Mouse (Mus musculus): Measurements from ENCODE around the gene Prickle2.

The Prickle2 gene

DNA sequence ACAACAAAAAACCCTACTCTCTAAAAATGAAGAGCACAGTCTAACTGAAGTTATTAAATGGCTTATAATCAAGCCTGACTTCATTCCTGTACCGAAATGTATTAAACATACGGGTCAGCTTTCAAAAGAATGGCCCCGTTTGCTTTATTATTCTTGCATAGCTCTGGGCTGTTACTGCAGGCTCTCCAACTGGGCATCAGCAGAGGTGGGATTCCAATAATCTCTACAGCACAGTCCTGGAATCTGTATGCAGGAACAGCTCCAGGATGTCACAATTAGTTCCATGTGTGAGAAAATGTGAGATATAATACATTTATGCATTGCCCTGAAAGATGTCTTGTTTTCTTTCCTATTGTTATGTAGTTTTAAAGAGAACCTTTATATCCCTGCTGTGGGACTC, 38.4 kb downstream of the Prickle2 start:
- DNase-seq (ENCODE audit: low read depth, low spot score), result no peak

DNA sequence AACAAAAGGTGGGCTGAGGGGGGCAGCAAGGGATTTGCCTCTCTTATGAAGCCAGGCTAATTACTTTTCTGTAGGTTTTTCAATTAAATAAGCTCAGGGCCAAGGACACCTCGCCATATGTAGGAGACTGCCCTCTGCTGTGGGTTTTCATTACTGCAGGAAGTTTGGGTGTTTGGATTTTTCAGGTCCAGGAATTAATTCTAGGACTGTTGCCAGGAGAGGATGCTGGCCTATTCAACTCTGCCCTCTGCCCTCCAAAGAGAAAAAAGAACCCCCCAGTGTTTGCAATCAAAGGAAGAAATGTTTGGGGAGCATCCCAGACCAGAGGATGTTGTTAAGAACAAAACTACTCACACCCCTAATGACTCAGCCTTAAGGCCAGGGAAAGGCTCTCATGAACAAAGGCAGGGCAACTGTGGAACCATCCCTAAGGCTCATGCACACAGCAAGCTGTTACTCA, 40.4 kb downstream of the Prickle2 start:
- peak; percentile 29 for DNase-seq (ENCODE audit: low read depth, low spot score)

DNA sequence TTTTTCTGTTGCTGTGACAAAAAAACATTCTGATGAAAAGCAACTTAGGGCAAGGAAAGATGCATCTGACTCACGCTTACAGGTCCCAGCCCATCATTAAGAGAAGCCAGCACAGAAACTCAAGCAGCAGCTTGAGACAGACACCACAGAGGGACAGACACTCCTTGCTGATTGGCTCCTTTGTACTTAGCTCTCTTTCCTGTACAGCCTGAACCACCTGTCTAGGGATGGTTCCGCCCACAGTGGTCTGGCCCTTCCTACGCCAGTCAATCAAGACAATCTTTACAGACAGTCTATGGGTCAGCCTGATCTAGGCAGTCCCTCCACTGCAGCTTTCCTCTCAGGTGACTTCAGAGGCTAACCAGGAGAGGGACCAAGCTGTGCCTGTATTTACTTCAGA, 42.1 kb downstream of the Prickle2 start:
- DNase-seq (ENCODE audit: low read depth, low spot score), result no peak

DNA sequence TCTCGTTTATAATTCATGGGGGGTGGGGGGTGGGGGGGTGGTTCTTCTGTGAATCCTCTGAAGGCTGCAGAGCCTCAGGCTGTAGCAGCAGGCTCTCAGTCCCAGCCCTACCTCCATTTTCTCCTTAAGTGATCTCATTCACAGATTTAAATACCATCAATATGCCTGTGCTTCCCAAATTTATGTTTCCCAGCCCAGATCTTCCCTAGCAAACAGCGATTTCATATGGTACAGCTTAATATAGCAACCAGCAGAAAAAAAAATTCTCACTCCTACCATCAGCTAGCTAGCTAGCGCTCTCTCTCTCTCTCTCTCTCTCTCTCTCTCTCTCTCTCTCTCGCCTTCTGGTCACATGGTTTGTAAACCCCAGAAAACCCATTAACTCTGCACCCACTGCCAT, 42.5 kb downstream of the Prickle2 start:
- no peak for DNase-seq (ENCODE audit: low read depth, low spot score)

DNA sequence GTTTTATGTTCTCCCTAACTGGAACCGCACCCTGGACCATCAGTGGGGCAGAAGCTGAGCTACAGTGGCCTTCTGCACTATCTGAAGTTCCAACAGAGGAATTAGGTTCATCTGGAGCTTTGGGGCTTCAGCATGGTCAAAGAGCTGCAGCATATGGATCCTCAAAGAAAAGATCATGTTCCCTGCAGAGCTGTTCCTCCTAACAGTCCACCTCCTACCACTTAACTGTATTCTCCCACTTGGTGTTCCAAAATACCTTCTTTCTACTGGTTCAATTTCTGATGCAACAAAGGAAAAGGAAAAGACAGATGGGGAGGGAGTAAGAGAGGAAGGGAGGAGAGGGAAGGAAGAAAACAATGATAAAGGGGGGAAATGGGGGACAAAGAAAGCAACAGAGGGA, 56.9 kb downstream of the Prickle2 start:
- no peak for DNase-seq (ENCODE audit: low read depth, low spot score)

DNA sequence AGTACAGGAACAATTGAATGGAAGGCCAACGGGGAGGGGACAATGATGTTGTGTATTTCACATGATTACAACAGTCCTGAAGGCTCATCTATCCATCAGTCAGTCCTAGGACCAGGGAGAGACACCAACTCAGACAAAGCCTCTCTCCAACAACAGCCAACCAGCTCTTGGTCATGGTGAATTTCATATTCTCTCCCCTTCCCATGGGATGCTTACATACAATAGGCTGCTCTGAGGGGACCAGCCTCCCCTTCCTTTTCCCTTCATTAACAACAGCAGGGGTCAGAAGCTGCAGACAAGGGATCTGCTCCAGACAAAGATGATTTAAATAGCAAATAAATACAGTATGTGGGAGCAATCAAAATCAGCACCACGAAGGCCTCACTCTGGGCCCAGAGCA, 57.4 kb downstream of the Prickle2 start:
- DNase-seq (ENCODE audit: low read depth, low spot score), result no peak

DNA sequence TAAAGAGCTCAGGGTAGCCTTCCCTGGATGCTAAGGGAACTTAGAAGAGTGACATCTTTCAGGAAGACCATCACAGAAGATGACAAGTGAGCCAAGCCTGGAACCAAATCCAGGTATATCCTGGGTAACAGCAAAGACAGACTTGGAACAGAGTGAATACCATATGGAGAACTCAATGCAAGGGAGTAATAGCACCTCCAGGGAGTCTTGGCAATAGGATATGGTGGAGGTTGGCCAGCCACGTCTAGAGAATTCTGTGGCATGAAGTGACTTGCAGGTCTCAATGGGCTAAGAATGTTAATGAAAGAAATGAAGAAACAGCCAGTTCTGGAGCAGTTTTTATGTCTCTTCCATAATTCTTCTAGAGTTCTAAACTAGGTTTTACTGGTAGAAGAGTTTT, 63.0 kb downstream of the Prickle2 start:
- DNase-seq (ENCODE audit: low read depth, low spot score), result no peak

DNA sequence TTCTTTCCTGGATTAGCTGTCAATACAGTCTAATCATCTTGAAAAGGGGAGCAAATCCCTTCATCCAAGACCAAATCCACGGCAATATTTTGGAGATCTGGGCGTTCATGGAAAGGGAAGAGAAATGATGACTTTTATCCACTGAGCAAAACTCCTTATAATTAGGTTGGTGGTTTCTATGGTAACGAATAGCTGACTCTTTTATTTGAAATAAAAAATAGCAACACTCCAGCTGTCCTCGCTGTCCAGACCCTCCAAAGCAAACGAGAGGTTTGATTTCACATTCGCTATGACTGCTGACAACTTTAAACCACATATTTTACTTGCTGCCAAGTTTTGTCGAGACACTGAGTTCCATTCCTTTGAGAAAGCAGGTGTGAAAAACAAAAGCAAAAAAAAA, 64.0 kb downstream of the Prickle2 start:
- DNase-seq (ENCODE audit: low read depth, low spot score), result no peak

DNA sequence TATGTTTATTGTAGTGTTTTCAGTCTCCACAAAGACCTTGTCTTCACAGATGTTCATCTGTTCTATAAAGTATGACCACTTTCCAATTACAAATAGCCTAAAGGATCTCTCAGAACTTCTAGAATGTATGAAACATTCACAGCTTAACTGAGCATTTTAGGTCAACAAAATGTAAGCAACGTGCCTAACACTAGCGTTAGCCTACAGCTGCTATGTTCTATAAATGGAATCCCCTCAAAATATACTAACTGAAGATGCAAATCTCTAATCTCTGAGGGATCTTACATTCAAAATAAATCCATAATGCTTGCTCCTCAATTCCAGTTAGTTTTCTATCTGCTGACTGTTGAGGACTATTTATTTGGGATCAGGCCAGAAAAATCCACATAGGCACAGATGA, 65.1 kb downstream of the Prickle2 start:
- DNase-seq (ENCODE audit: low read depth, low spot score), result no peak

DNA sequence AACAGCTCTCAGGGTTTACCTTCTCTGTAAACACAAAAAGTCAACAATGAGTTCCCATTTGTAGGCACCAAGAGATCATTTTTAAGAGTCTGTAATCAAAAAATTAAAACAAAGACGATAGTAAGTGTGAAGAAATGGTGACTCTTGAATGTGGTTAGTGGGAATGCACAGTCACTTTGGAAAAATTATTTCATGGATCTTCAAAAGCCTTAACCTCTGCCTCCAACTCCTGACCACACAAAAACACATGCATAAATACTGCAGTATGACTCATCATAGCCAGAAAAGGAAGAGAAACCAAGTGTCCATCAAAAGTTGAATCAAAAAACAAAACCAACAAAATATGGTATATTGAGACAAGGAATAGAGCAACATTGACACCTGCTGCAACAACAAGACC, 69.5 kb downstream of the Prickle2 start:
- DNase-seq (ENCODE audit: low read depth, low spot score), result no peak

DNA sequence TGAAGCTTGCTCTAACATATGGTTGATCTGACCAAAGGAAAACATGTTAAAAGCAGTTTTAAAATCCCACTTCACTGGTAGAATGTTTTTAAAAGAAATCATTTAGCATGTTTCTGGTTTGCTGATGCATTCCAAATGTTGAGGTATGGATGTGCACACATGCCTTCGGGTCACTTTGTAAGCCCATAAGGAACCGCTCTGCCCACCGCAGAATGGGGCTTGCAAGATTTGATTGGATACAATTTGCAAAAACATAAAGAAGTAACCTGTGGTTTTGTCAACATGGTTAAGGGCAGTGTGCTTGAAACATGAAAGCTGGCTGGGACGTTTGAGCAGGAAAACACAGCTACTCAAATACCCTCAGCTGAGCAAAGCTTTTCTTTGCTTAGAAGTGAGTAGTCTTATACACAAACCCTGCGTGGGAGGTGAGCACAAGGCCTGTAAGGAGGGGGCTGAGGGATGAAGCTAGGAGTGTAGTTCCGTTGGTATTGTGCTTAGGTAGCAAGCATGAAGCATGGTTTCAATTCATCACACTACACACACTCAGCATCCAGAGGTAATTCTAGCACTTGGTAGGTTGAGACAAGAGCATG, 71.0 kb downstream of the Prickle2 start:
- DNase-seq (ENCODE audit: low read depth, low spot score), result no peak

DNA sequence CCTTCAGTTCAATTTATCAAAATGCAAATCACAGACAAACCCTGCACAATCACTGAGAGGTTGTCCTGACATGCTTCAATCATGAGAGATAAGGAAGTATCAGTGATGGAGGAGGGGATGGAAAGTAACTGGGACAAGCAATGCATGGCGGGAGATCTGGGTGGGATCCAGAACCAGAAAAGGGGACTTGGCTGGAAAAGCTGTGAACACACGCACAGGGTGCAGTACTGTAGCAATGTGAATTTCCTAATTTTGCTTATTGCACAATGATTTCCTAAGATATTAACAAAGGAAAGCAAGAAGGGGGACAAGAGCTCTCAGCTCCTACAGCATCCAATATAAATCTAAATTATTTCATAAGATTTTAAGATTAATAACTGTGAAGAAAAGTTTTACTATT, 75.0 kb downstream of the Prickle2 start:
- no peak for DNase-seq (ENCODE audit: low read depth, low spot score)

DNA sequence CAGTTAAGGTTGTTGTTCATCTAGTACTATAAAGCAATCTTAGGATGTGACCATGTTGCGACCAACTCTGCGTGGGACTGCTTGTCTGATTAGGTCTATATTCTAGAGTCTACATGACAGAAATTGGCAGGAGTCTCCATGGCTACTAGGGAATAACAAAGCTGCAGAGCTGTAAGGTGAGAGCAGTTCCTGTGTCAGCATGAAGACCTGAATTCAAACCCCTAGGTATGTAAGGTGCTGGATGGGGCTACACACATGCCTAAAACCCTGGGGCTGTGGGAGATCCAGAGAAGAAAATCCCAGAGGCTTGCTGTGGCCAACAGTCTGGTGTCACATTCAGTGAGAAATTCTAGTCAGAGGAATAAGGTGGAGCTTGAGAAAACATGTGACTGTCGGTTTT, 78.2 kb downstream of the Prickle2 start:
- no peak for DNase-seq (ENCODE audit: low read depth, low spot score)

DNA sequence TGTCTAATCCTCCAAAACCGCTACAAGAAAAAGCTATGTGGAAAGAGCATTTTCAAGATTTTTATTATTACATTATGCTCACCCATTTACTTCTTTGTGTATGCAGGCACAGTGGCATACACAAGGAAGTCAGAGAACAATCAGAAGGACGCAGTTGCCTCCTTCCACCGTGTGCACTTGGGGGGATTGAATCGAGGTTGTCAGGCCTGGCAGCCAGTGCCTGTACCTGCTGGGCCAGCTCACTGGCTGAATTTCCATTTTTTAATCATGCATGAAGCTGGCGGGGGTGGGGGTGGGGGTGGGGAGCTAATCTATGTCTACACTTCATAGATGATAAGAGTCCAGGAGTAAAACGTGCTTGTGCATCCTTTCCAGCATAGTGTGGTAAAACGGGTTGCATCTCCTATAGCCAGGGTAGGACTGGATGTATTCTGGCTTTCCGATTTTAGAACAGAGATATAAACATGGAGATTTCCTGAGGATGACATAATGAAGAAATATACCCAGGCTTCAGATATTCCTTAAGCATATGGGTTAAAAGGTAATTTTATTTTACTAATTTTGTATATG, 78.8 kb downstream of the Prickle2 start:
- DNase-seq (ENCODE audit: low read depth, low spot score), result no peak

DNA sequence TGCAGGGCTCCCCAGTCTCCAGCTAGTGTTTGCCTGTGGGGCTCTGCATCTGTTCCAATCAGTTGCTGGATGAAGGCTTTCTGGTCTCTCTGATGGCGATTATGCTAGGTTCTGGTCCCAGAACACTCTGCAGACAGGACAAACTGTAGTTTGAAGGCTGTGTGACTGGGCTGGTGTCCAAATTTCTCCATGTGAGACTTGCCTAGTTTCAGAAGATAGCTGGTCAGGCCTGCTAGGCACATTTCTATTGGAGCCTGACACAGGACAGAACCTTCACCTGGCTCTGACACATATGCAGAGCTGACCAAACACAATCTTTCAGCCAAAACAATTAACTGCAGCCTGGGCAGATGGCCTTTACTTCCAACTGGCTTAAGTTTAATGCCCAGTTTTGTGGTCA, 80.0 kb downstream of the Prickle2 start:
- DNase-seq (ENCODE audit: low read depth, low spot score), result no peak

DNA sequence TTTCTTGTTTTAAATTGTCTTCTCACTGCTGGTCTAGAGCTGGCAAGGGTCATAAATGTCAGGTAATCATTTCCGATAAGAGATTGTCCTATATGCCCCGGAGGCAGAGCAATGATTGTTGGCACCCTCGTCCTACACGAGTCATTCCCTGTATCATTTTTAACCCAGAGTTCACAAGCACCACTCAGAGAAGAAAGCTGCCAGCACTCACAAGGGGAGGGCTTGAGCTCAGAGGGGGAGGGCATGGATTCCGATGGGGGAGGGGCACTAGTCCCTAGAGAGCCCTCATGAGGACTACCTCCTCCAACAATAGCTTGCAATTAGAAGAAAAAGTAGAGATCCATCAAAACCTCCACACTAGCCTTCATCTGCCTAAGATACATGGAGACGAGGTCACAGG, 81.6 kb downstream of the Prickle2 start:
- no peak for DNase-seq (ENCODE audit: low read depth, low spot score)

DNA sequence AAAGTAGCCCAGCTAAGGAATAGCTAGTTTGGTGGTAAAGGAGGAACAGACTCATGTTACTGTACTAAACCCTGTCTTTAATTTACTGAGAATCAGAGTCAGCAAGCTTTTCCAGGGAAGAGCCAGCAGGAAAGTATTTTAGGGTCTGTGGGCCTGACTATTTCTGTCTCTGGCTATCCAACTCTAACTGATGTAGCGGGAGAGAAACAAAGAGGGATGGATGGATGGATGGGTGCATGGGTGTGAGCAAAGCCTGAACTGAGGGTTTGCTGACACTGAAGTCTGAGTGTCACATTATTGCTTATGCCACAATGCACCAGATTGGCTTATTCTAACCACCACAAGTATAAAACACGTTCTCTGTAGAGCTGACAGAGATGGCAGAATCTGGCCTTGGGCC, 88.8 kb downstream of the Prickle2 start:
- no peak for DNase-seq (ENCODE audit: low read depth, low spot score)

DNA sequence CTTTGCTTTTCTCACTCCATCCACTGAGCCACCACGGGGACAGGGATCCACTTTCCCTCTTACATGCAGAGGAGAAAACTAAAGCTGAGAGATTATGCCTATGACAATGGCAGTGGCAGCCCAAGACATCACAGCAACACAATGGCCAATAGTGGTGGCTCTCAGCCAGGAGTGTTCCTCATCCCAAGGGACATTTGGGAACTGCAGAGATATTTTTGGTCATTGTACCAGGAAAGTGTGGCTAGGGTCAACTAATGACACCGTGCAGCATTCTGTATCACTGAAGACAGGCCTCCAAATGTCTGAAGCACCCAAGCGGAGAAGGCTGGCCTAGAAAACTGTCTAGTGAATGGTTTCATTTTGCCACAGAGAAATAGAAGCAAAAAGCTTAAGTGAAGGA, 91.2 kb downstream of the Prickle2 start:
- DNase-seq (ENCODE audit: low read depth, low spot score), result no peak

DNA sequence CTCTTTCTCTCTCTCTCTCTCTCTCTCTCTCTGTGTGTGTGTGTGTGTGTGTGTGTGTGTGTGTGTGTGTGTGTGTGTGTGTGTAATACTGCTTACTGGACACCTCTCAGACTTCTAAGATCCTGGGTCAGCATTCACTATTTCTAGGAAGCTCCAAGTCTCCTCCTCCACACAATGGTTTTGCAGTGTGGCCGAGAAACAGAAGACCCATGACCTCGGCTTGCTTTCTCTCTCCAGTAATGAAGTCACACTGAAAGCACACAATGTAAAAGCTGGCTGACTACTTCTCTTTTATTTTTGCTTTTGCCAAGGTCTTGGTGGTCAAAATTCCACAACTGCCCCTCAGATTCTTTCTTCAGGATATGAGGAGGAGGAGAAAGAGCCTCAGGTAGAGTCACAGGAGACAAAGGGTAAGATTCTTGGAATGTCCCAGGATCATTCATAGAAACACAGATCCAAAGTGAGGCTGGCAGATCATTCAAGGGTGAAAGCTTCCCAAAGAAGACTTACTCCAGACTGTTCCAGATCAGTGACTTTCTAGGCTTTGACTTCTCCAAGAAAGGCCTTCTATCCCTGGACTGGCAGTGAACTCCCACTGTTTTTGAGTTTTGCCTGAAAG, 93.7 kb downstream of the Prickle2 start:
- DNase-seq (ENCODE audit: low read depth, low spot score), result no peak

DNA sequence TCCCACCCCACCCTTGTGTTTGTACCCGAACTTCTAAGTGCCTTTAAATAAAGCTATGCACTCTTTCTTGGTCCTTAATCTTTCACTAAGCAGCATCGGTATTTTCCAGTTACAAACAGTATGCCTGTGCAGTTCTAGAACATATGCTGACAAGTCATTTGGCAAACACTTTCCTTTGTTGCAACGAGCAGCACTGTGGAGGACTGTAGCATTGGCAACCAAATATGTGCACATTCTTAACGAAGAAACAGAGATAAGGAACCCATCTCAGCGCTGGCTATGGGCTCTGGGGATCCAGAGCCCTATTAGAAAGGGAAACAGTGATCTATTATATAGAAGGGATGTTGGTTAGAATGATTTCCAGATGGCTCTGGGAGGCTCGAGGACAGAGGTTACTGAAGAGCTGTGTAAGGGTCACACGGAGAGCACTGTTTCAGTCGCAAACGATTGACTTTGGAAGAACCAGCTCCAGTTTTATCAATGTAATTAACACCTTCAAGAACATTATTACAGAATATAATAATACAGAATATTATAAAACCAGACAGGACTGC, 96.2 kb downstream of the Prickle2 start:
- no peak for DNase-seq (ENCODE audit: low read depth, low spot score)

DNA sequence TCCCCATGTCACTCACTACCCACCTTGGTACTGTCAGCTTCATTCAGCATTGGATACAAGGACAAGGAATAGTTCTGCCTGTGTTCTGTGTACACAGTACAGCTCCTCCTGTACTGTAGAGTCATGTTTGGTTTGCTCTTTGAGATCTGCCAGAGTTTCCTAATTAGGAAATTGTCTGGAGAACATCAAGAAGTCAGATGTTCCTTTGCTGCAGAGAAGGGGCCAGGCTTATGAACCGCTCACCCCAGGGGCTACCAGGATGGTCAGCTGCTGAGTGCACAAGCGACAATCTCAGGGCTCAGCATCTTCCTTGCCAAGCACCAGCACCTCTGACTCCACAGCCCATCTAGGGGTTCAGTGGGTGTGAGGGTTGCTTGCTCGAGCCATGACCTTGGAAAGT, 96.9 kb downstream of the Prickle2 start:
- DNase-seq (ENCODE audit: low read depth, low spot score), result no peak

DNA sequence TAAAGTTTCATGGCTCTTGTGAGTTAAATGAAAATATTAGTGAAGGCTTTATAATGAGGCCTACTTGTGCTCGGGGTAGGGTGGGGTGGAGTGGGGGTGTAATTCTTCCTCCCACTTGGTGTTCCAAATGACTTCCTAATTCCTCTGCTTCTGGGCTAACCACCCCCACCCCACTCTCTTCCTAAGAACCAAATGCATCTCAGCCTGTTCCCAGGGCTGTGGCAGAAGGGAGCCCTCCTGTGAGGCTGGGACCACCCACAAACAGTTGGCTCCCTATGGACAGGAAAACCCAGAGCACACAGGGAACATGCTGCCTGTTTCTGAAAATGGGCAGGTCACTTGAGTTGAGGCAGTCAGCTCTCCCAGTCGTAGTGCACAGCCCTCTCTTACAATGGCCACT, 100.8 kb downstream of the Prickle2 start:
- DNase-seq (ENCODE audit: low read depth, low spot score), result no peak

DNA sequence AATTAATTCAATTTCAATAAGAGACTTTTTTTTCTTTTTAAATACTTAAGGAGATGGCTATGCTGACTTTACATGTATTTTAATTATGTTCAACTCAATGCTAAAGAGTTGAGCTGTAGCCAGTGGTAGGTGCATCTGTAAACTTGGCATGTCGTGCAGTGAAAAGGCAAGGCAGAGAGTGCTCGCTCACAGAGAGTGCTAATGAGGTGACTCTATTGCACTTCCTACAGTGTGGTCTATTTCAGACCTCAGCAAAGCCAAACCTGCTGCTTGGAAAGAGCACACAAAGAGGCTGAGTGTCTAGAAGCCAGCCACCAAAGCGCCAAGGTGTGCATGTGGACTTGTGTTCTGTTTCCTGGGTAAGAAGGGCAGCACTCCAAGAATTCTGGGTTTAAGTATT, 109.6 kb downstream of the Prickle2 start:
- no peak for DNase-seq (ENCODE audit: low read depth, low spot score)
